Mouse (Mus musculus) lung, adult 2 months (tissue): ENCODE results near the gene Dcaf17. TPM values are rescaled to one million over a fixed set of nuclear protein-coding genes. Genes with fewer than 3 reads are reported as not detected.

Source experiments
- DNase-seq: peaks from one replicate; pipeline ENCODE4 v3.0.0; 2022
- H3K4me1 ChIP-seq: fragments of 200-500 bp; 2 replicates; pipeline ENCODE4 v1.6.1; 2011; ENCODE audit warnings: low read length; ENCODE audit not compliant: control insufficient read depth, insufficient read depth
- H3K4me3 ChIP-seq: fragments of 200-500 bp; replicated peaks from 2 replicates; pipeline ENCODE3; 2011; ENCODE audit warnings: low read depth, mild to moderate bottlenecking, control low read depth, low read length; ENCODE audit errors: extremely low read depth
- CTCF ChIP-seq: fragments of 200-500 bp; IDR thresholded peaks from 2 replicates; pipeline ENCODE4 v1.5.1; 2011; ENCODE audit warnings: mild to moderate bottlenecking, low read length, control low read depth; ENCODE audit not compliant: insufficient read depth
- POLR2A ChIP-seq: fragments of 200-500 bp; IDR thresholded peaks from 2 replicates; pipeline ENCODE4 v1.6.1; 2011; ENCODE audit warnings: low read depth, mild to moderate bottlenecking, control low read depth, low read length, borderline replicate concordance; ENCODE audit errors: extremely low read depth
- WGBS: fragments of 180-500 bp; shearing (Covaris S2); methylation state at CpG from one replicate; pipeline ENCODE4 v1.1.7; 2018; 5-methylcytosine and 5-hydroxymethylcytosine counted together
- polyA plus RNA-seq: library from polyadenylated mRNA; depleted of rRNA; stranded (reverse); fragments of >200 nt; gene quantifications from 2 replicates; pipeline ENCODE4 v1.2.3, GENCODE M21; 2012

The Dcaf17 gene
- polyA plus RNA-seq, 1 experiment = 4.4 TPM

DNA sequence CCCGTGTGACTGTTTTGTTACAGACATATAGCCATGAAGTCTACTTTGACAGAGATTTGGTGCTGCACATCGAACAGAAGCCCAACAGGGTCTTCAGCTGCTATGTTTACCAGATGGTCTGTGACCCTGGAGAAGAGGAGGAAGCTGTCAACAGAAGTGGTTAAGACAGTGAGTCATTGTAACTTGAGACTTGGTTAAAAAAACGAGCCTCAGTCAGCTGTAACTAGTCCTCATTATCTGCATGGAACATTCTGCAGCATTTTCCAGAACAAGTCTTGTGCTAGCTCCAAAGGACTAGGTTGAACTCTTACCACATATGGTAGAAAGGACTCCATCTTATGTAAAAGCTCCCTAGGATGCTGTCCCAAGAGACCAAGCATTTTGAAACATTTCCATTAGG lies 34.6 kb downstream of the Dcaf17 start:
- DNase-seq = no peak
- TF ChIP-seq CTCF (no peak), POLR2A (no peak)
- Histone ChIP-seq H3K4me3 (no peak overlapping the region), H3K4me1 (no peaks in the 10 kb centered on the region; the same call in 1 of the 2 replicates)
- 55% methylated on average over 3 of the region's 3 CpGs for WGBS

DNA sequence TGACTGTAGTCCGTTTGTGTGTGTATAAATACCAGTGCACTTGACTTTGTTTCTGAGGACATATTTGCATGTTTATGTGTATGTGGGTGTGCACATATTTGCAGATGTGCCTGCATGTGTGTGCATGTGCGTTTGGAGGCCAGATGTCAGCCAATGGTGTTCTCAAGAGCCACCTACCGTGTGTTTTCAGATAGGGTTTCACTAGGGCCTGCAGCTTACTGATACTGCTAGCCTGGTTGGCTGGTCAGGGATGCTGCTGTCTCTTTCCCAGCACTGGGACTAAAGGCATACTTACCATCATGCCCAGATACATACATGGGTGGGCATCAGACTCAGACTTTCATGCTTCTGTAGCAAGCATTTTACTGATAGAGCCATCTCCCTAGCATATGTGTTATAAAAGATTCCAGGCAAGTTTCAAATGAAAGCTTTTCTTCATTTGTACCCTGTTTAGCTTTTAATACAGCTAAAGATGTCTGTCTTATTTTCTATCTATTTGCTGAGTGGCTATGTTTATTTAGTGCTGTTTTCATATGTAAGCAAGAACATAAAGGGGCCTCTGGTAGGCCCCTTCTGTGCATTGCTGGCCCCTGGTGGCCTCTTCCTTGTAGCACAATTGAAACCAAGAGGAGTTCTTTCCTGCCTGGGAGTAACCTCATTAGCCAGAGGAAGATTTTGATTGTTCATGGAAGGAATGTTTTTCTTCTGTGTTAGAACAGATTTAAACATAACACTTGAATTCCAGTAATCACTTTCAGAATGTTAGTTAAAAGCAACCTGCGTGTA lies 35.7 kb downstream of the Dcaf17 start:
- no peak for TF ChIP-seq POLR2A
- TF ChIP-seq CTCF = peak; percentile 17; the same call in 1 of the 2 replicates
- H3K4me3 ChIP-seq = no peak overlapping the region
- 76% methylated on average over 4 of the region's 4 CpGs for WGBS
- H3K4me1 ChIP-seq = no peaks in the 10 kb centered on the region; the same call in 1 of the 2 replicates
- no peak for DNase-seq

DNA sequence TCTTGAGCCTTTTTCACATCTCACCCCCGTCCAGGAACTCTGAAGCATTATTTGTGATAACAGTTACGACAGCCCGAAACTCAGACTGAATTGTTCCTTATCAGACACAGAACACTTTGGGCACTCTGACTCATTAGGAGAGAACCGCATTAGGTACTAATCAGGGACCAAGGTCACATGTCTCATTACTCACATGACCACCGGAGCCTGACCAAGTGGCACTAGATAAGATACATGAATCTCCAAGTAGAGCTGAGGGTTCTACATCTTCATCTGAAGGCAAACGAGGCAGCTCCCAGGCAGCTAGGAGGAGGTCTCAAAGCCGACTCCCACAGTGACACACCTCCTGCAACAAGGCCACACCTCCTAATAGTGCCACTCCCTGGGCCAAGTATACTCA lies 41.0 kb downstream of the Dcaf17 start:
- TF ChIP-seq POLR2A (no peak), CTCF (no peak)
- H3K4me3 ChIP-seq = no peak overlapping the region
- H3K4me1 ChIP-seq = no peaks in the 10 kb centered on the region
- WGBS = 47% methylated on average over 7 of the region's 7 CpGs
- no peak for DNase-seq

DNA sequence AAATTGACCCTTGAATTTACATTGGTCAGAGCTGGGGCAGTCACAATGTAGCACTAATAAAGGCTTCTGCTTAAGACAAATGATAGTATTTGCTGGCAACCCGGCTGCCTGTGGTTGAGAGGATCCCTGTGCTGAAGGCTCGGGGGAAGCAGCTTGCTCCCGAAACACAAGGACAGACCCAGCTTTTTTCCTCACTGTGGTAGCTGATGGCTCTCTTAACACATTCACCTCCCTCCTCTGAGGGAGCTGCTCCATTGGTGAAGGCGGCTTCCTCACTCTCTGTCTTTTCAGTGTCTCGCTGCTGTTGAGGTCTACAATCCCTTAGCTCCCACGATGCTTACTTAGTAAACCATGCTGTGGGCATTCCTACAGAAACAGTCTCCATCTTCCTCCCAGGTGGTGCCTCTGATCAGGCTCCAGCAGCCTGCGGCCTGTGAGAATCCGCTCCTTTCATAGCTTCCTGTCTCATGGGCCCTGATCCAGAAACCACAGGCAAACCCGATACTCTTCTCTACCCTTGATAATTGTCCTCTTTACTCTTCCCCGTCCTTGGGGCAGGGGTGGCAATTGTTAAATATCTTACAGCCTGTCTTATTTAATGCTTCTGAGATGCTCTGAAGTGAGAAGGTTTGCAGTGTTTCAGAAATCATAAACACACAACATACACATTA lies 47.6 kb downstream of the Dcaf17 start:
- DNase-seq = no peak
- Histone ChIP-seq H3K4me1 (no peaks in the 10 kb centered on the region; the same call in 1 of the 2 replicates), H3K4me3 (no peak overlapping the region)
- 62% methylated on average over 10 of the region's 10 CpGs for WGBS
- TF ChIP-seq CTCF (no peak), POLR2A (no peak)

DNA sequence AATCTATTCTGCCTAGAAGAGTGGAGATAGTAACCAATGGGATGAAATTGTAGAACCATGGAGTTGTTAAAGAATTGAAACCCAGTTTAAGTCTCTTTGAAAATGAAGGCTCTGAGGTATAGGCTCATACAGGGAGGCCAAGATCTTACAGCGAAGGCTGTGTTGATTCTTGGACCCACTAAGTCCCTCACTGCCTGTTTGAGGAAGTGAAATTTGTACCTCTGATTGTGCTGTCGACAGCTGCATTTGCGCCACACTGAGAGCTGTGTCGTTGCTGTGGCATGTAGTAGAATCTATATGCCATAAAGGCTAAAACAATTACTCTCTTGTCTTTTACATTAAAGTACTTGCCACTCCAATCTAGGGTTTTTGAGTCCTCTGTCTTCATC lies 48.2 kb downstream of the Dcaf17 start:
- WGBS = 69% methylated on average over 4 of the region's 4 CpGs
- no peak overlapping the region for H3K4me3 ChIP-seq
- TF ChIP-seq CTCF (no peak), POLR2A (no peak)
- DNase-seq = no peak
- H3K4me1 ChIP-seq = no peaks in the 10 kb centered on the region; the same call in 1 of the 2 replicates

DNA sequence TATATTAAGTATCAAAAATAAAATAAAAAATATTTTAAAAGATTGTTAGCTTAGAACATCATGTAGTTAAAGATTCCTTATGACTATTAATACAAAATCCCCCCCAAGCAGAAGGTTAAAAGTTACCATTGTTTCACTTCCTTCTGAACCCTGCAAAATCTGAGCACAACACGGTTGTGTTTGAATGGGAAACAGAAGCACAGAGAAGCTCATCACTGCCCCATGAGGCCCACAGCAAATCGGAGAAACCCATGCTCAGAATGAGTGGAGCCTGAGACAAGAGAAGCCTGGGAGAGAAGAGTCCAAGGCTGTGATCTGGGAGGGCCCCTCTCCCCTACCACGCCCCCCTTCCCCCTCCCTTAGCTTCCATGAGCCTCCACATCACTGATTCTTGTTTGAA lies 49.6 kb downstream of the Dcaf17 start:
- TF ChIP-seq CTCF = no peak
- no peak for TF ChIP-seq POLR2A
- H3K4me3 ChIP-seq = no peak overlapping the region
- no peaks in the 10 kb centered on the region; the same call in 1 of the 2 replicates for H3K4me1 ChIP-seq
- WGBS = 57% methylated on average over 3 of the region's 3 CpGs
- DNase-seq = no peak

DNA sequence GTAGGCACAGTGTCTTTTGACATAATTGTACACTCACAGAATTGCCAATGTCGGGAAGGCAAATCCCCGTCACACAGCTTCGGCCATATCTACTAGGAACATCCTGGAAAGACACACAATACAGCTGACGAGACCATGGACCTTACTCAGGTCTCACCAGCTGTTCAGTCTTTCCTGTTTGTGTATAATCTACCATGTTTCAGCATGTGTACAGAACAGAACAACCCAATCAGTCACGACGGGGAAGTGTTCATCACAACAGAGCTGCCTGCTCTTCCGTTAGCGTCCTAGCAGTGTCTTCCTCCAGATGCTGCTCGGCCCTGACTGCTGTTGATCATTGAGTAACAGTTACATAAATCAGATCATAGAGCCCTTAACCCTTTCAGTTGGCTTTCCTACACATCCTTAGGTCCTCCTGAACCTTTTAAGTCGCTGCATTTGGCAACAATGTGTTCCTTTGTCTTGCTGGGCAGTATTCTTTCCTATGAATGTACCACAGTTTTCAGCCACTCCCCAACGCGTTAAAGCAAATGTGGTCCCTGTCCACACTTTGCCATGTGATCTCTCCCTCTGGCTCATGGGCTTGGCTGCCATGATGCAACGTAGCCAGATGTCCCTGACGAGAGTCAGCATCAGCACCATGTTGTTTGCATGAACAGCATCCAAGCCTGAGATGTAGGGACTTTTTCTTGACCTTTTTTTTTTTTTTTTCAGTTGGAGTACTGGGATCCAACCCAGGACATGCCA lies 50.5 kb downstream of the Dcaf17 start:
- DNase-seq = no peak
- WGBS = 47% methylated on average over 14 of the region's 14 CpGs
- TF ChIP-seq CTCF = no peak
- no peak for TF ChIP-seq POLR2A
- Histone ChIP-seq H3K4me1 (no peaks in the 10 kb centered on the region; the same call in 1 of the 2 replicates), H3K4me3 (no peak overlapping the region)

DNA sequence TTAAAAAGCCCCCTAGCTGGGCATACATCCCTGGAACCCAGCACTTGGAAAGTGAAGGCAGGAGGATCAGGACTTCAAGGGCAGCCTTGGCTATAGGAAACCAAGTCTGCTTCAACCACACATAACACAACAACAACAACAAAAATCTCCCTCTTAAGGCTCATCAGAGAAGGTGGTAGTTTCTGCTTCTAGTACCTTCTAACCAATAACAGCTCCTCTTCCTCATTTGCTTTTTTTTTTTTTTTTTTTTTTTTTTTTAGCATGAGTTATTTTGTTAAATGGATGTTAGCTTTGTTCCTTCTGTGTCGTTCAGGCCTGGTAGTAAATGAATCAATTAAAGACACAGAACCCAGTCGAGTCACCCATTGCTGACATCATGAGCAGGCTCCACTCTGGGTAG lies 52.1 kb downstream of the Dcaf17 start:
- Histone ChIP-seq H3K4me1 (no peaks in the 10 kb centered on the region; the same call in 1 of the 2 replicates), H3K4me3 (no peak overlapping the region)
- no peak for DNase-seq
- TF ChIP-seq CTCF (no peak), POLR2A (no peak)
- 67% methylated on average over 2 of the region's 2 CpGs for WGBS

DNA sequence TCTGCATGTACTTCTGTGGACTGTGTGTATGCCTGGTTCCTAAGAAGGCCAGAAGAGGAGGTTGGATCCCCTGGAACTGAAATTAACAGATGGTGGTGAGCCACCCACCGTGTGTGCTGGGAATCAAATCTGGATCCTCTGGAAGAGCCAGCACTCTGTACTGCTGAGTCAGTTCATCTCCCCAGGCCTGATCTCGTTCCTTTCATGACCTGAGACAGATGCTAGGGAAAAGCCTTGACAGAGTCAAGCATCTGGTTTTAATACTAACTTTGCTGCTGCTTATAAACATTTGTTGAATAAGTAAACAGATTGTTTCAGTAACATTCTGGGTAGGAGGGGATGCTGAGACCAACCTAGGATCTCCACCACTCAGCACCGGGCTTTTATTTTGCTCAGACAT lies 53.4 kb downstream of the Dcaf17 start:
- 67% methylated on average over 3 of the region's 3 CpGs for WGBS
- Histone ChIP-seq H3K4me1 (no peaks in the 10 kb centered on the region; the same call in 1 of the 2 replicates), H3K4me3 (no peak overlapping the region)
- TF ChIP-seq POLR2A (no peak), CTCF (no peak)
- no peak for DNase-seq
